Mouse (Mus musculus) stomach, embryonic 15.5 days (tissue): ENCODE data around the gene Ccdc54. TPM values are rescaled to one million over a fixed set of nuclear protein-coding genes. Genes with fewer than 3 reads are reported as not detected.

Experiments used
- ATAC-seq: fragments of 200-750 bp; cut with Nextera tagmentation; 2 replicates; pipeline ENCODE4 v1.8.0; 2017; ENCODE audit warnings: low read depth, moderate number of reproducible peaks, moderate TSS enrichment; ENCODE audit not compliant: insufficient read depth, low FRiP score
- H3K27ac ChIP-seq: fragments of 300-500 bp; sonication (generic); 2 replicates; pipeline ENCODE4 v1.5.1; 2015; ENCODE audit warnings: mild to moderate bottlenecking, inconsistent platforms
- H3K27me3 ChIP-seq: fragments of 300-500 bp; sonication (generic); replicated peaks from 2 replicates; pipeline ENCODE4 v1.6.1; 2015; ENCODE audit warnings: inconsistent platforms
- H3K36me3 ChIP-seq: fragments of 300-500 bp; sonication (generic); 2 replicates; pipeline ENCODE4 v1.6.1; 2015; ENCODE audit warnings: inconsistent platforms
- H3K4me1 ChIP-seq: fragments of 300-500 bp; sonication (generic); 2 replicates; pipeline ENCODE4 v1.6.1; 2015; ENCODE audit warnings: inconsistent platforms
- H3K4me2 ChIP-seq: fragments of 300-500 bp; sonication (generic); 2 replicates; pipeline ENCODE4 v1.6.1; 2015; ENCODE audit warnings: mild to moderate bottlenecking, inconsistent platforms
- H3K4me3 ChIP-seq: fragments of 300-500 bp; sonication (generic); replicated peaks from 2 replicates; pipeline ENCODE4 v1.5.1; 2015; ENCODE audit warnings: inconsistent platforms
- H3K9ac ChIP-seq: fragments of 300-500 bp; sonication (generic); 2 replicates; pipeline ENCODE4 v1.6.1; 2015; ENCODE audit warnings: inconsistent platforms
- H3K9me3 ChIP-seq: fragments of 300-500 bp; sonication (generic); 2 replicates; pipeline ENCODE4 v1.6.1; 2016; ENCODE audit warnings: inconsistent platforms
- WGBS: fragments of 180-500 bp; shearing (Covaris S2); methylation state at CpG from one replicate; pipeline ENCODE4 v1.1.7; 2015; 5-methylcytosine and 5-hydroxymethylcytosine counted together
- polyA plus RNA-seq: library from polyadenylated mRNA; unstranded; fragments of >200 nt; fragmentation: Nextera tagmentation; extraction: Ambion mirVana; gene quantifications from 2 replicates; pipeline ENCODE4 v1.2.1, GENCODE M21; 2015

Gene Ccdc54
- not detected in 2 replicates for polyA plus RNA-seq

DNA sequence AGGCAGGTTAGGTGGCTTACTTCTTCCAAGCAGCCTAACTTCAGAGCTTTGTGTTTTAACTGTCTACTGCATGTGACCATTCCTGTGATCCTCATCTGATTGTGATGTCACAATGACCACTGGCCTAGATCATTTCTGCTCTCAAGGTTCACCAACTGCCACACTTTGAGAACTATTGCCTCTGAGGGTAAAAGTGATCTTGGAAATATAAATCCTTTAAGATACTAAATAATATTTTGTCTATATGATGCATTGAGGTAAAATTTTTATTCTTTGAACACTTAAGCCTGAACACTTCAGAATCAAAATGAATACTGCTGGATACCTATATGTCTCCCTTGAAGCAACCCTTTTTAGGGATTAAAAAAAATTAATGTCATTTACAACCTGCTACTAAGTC lies at the start of gene Ccdc54:
Gene Ccdc54, minus strand, starts transcription at position 101 of the 400 bp plus-strand sequence.
- no peaks in the 10 kb centered on the region for H3K4me1 ChIP-seq
- H3K36me3 ChIP-seq = no peaks in the 10 kb centered on the region
- H3K4me3 ChIP-seq = no peak within 1 kb of the TSS
- H3K27me3 ChIP-seq = no peaks in the 10 kb centered on the region
- no peak within 1 kb of the TSS for H3K27ac ChIP-seq
- no peak within 1 kb of the TSS for H3K4me2 ChIP-seq
- ATAC-seq = no peak
- H3K9me3 ChIP-seq = no peaks in the 10 kb centered on the region
- no peak within 1 kb of the TSS for H3K9ac ChIP-seq

DNA sequence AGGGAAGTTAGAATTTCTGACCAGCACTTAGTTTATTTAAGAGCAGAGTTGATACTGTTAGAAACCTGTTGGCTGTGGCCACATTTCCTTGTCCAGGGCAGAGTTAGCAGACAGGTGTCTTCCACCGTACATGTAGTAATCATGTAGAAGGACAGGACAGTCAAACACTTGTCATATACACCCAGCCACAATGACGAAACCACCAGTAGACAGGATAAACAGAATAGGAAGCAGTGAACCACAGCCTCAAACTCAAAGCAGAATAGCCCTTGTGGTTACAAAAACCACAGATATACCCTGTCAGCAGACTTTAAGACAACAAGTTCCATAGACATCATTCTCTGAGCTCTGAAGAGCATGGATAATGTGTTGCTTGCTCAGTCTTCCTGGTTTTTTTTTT lies 41.6 kb upstream of the Ccdc54 start:
- no peak overlapping the region for H3K9ac ChIP-seq
- no peak overlapping the region for H3K4me3 ChIP-seq
- ATAC-seq = no peak
- no peaks in the 10 kb centered on the region for H3K4me1 ChIP-seq
- 64% methylated on average over 2 of the region's 2 CpGs for WGBS
- H3K27me3 ChIP-seq = no peaks in the 10 kb centered on the region
- no peaks in the 10 kb centered on the region for H3K36me3 ChIP-seq
- no peak overlapping the region for H3K4me2 ChIP-seq
- H3K9me3 ChIP-seq = no peaks in the 10 kb centered on the region
- no peak overlapping the region for H3K27ac ChIP-seq

DNA sequence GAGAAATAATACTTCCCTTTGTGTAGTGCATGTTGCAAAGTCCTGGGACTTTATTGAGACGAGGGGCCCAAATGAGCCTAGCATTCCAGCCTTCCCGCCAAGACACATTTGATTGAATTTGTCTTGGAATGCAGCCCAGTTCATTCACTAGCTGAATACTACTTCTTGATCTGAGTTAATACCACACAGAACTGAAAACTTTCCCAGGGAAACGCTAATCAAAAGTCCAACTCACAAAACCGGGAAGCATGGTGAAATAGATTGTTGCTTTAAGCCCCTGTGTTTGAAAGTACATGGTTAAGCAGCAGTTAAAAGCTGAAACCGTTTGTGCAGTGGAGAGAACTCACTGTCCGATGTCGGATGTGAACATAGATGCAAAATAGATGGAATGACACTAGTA lies 24.6 kb upstream of the Ccdc54 start:
- Histone ChIP-seq H3K27me3 (no peaks in the 10 kb centered on the region), H3K36me3 (no peaks in the 10 kb centered on the region), H3K9me3 (no peaks in the 10 kb centered on the region), H3K27ac (no peak overlapping the region), H3K9ac (no peak overlapping the region), H3K4me3 (no peak overlapping the region), H3K4me1 (no peaks in the 10 kb centered on the region), H3K4me2 (no peak overlapping the region)
- 40% methylated on average over 7 of the region's 7 CpGs for WGBS
- ATAC-seq = no peak

DNA sequence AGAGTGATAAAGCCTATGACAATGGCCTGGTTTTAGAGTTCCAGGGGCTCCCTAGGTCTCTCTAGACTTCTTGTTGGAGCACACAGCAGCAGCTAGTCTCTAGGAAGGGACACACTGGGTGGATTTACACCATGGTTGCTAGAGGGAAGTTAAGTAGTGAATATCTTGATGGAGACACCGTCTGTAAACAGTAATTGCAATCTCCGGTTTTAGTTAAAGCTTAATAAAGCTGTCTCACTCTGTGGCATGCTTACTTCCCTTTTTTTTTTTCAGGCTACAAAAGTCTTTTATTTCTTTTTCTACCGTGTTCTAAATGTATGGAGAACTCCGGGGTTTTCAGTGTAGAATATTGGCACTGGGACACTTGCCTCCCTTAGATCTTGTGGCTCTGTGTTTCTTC lies 22.0 kb upstream of the Ccdc54 start:
- Histone ChIP-seq H3K9ac (no peak overlapping the region), H3K27ac (no peak overlapping the region), H3K4me3 (no peak overlapping the region), H3K36me3 (no peaks in the 10 kb centered on the region), H3K9me3 (no peaks in the 10 kb centered on the region), H3K27me3 (no peaks in the 10 kb centered on the region), H3K4me2 (no peak overlapping the region), H3K4me1 (no peaks in the 10 kb centered on the region)
- WGBS = 67% methylated on average over 4 of the region's 4 CpGs
- ATAC-seq = no peak

DNA sequence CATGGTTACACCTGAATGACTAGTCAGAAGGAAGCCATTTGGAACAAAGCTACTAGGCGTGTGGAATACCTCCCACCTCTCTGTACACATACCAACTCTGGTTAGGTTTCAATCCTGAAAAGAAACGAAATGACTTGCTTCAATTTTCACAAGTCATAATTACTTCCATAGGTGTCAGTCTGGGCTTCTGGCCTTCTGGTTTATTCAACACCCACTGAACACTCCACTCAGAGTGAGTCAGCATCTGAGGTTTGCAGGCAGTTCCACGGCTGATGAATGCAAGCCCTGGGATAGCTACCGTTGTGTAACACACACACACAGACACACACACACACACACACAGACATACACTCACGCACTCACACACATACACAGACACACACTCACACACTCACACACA lies 19.6 kb upstream of the Ccdc54 start:
- no peak for ATAC-seq
- no peak overlapping the region for H3K4me3 ChIP-seq
- H3K9ac ChIP-seq = no peak overlapping the region
- WGBS = 79% methylated on average over 5 of the region's 5 CpGs
- H3K4me1 ChIP-seq = no peaks in the 10 kb centered on the region
- H3K27ac ChIP-seq = no peak overlapping the region
- H3K9me3 ChIP-seq = no peaks in the 10 kb centered on the region
- H3K27me3 ChIP-seq = no peaks in the 10 kb centered on the region
- no peak overlapping the region for H3K4me2 ChIP-seq
- no peaks in the 10 kb centered on the region for H3K36me3 ChIP-seq

DNA sequence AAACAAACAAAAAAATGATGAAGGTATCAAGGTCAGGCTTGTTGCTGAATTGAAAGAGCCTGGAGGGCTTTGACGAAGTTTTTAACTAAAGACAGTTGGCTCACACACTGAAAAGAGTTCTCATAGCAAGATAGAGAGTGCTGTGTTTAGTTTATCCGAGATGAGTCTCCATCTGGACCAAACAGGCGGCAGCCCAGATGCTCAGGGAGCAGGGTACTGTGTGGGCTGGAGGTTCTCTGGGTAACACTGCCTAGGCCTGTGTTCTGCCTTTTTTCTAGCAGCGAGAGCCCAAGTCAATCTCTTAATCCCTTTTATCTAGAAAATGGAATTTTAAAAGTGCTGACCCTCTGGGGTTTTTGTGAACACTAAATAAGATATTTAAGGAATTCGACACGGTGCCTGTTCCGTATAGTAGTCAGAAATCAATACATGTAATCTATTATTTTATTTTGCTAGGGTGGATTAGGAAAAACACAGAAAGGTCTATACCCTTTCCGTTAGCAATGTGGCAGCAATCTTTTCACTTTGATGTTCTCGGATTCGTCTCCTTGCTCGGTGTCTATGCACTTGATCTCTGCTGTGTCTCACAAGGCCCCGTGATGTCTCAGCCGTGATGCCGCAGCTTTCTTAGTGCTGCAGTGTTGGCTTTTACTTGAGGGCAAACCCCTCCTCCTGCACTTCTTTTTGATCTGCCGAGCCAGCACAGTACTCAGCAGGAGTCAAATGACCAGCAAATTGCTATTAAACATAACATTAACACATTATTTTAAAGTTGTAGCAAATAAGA lies 17.0 kb upstream of the Ccdc54 start:
- H3K9me3 ChIP-seq = no peaks in the 10 kb centered on the region
- no peak for ATAC-seq
- H3K9ac ChIP-seq = no peak overlapping the region
- no peaks in the 10 kb centered on the region for H3K27me3 ChIP-seq
- no peak overlapping the region for H3K27ac ChIP-seq
- H3K4me2 ChIP-seq = no peak overlapping the region
- H3K4me1 ChIP-seq = no peaks in the 10 kb centered on the region
- no peak overlapping the region for H3K4me3 ChIP-seq
- WGBS = 39% methylated on average over 15 of the region's 15 CpGs
- no peaks in the 10 kb centered on the region for H3K36me3 ChIP-seq

DNA sequence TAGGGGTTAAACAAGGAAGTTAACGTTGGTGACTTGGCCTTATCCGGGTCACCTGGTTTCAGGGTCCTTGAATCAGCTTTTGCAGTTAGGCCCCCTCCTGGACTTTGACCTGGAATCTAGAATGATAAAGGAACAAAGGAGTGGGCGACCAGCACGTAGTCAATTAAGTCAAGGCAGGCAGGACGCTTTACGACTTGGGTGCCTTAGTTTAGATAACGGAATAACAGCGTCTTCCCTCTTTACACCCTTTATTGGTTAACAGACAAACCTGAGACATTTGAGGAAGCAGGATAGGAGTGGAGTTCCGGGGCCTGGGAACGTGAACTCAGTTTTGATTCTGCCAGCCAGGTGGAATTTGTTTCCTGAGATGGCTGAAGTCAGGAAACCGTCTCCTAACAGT lies 13.9 kb upstream of the Ccdc54 start:
- no peak overlapping the region for H3K4me3 ChIP-seq
- no peak for ATAC-seq
- WGBS = 45% methylated on average over 11 of the region's 11 CpGs

DNA sequence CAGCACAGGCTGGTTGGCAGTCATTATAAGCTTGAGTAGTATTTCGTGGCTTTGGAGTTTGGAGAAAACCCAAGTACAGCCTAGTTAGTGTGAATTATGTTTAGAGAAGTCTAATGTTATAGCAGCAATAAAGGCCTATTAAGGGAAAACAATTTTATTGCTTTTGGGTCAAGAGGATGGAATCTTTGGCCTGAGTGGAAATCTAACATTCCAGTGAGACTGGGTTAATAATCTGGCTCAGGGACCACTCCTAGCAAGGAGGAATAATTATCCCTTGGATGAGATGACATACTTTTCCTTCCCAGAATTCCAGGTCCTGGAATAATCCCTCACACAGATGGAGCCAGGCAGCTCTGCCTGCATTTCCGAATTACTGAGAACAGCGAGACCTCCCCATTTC lies 11.0 kb upstream of the Ccdc54 start:
- no peak overlapping the region for H3K27ac ChIP-seq
- 46% methylated on average over 3 of the region's 3 CpGs for WGBS
- H3K4me3 ChIP-seq = no peak overlapping the region
- no peaks in the 10 kb centered on the region for H3K27me3 ChIP-seq
- no peaks in the 10 kb centered on the region for H3K4me1 ChIP-seq
- no peak overlapping the region for H3K9ac ChIP-seq
- no peak overlapping the region for H3K4me2 ChIP-seq
- no peaks in the 10 kb centered on the region for H3K36me3 ChIP-seq
- no peaks in the 10 kb centered on the region for H3K9me3 ChIP-seq
- ATAC-seq = no peak

More for the DNA sequence above, 13.9 kb upstream of the Ccdc54 start:
- no peaks in the 10 kb centered on the region for H3K36me3 ChIP-seq
- no peak overlapping the region for H3K4me2 ChIP-seq
- no peaks in the 10 kb centered on the region for H3K9me3 ChIP-seq
- H3K27ac ChIP-seq = no peak overlapping the region
- H3K9ac ChIP-seq = no peak overlapping the region
- H3K4me1 ChIP-seq = no peaks in the 10 kb centered on the region
- no peaks in the 10 kb centered on the region for H3K27me3 ChIP-seq

DNA sequence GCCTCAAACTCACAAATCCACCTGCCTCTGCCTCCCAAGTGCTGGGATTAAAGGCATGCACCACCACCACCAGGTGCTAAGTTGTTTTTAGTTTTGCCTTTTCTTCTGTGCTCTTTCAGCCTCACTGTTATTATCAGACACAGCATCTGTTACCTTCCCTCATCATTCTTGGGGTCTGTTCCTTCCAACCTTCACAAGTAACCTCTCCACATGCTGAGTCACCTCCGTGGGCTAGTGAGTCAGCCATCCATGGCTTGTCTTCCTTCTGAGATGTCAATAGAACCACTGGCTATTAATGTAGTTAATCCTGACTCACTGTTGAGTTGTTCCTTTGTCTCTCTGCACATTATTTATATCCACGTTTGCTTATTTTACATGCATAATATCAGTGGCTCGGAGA lies 9.7 kb upstream of the Ccdc54 start:
- Histone ChIP-seq H3K9ac (no peak overlapping the region), H3K27me3 (no peaks in the 10 kb centered on the region), H3K4me2 (no peak overlapping the region), H3K4me1 (no peaks in the 10 kb centered on the region), H3K9me3 (no peaks in the 10 kb centered on the region), H3K4me3 (no peak overlapping the region), H3K27ac (no peak overlapping the region), H3K36me3 (no peaks in the 10 kb centered on the region)
- 79% methylated on average over 3 of the region's 3 CpGs for WGBS
- ATAC-seq = no peak

DNA sequence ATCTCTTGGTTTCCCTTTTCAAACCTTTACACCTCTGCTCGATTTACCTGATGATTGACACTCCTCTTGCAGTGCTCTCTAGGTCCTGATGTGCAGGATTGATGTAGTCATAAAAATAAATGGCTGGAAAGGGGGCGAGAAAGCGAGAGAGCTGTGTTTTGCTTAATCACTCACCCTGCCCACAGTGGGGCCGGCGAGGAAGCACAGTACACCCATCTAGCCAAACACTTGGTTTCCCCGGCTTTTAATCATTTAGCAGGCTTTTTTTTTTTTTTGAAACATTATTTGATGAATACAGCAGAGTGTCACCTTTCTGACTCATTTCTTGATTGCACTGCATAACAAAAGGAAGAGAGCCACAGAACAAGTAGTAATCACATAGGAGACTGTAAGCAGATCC lies 5.7 kb upstream of the Ccdc54 start:
- Histone ChIP-seq H3K36me3 (no peaks in the 10 kb centered on the region), H3K4me1 (no peaks in the 10 kb centered on the region), H3K4me3 (no peak overlapping the region), H3K9ac (no peak overlapping the region), H3K9me3 (no peaks in the 10 kb centered on the region), H3K27ac (no peak overlapping the region), H3K4me2 (no peak overlapping the region), H3K27me3 (no peaks in the 10 kb centered on the region)
- no peak for ATAC-seq
- WGBS = 28% methylated on average over 6 of the region's 6 CpGs

DNA sequence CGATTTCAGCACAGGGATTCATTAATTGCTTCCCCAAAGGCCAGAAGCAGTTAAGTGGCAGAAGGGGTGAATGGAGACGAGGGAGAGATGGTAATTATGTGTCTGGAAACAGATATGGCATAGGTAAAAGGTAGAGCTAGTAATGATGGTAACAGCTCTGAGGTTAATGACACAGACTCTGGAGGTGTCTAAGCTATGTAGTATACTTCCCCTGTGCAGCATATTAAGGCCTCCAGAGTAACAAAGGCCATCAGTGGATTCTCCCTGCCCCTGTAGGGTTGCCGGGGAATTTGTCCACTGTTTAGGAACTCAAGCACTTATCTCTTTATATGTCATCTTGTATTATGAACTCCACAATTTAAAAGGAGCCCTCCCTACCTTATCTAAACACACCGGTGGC lies 5.2 kb upstream of the Ccdc54 start:
- H3K27ac ChIP-seq = no peak overlapping the region
- 48% methylated on average over 4 of the region's 4 CpGs for WGBS
- no peak overlapping the region for H3K4me2 ChIP-seq
- no peak overlapping the region for H3K9ac ChIP-seq
- ATAC-seq = no peak
- no peak overlapping the region for H3K4me3 ChIP-seq
- H3K36me3 ChIP-seq = no peaks in the 10 kb centered on the region
- H3K27me3 ChIP-seq = no peaks in the 10 kb centered on the region
- H3K9me3 ChIP-seq = no peaks in the 10 kb centered on the region
- H3K4me1 ChIP-seq = no peaks in the 10 kb centered on the region

DNA sequence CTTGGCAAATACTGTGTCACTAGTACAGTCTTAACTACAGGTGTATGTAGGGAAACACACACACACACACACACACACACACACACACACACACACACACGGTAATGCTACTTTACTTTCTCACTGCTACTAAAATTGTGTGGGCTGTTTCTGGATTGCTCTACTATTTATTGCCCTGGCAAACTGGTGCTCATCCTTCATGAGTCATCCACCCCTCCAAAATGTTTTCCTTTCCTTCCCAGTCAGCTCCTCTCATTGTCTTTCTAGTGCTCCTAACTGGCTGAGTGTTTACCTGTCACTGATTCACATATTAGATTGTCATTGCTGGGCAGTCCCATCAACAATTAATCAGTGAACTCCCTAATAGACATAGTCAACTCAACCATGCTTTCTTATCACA lies 3.9 kb upstream of the Ccdc54 start:
- Histone ChIP-seq H3K27me3 (no peaks in the 10 kb centered on the region), H3K4me2 (no peak overlapping the region), H3K9me3 (no peaks in the 10 kb centered on the region), H3K36me3 (no peaks in the 10 kb centered on the region), H3K4me1 (no peaks in the 10 kb centered on the region), H3K27ac (no peak overlapping the region), H3K4me3 (no peak overlapping the region), H3K9ac (no peak overlapping the region)
- no peak for ATAC-seq
- 71% methylated on average over 1 of the region's 1 CpGs for WGBS

DNA sequence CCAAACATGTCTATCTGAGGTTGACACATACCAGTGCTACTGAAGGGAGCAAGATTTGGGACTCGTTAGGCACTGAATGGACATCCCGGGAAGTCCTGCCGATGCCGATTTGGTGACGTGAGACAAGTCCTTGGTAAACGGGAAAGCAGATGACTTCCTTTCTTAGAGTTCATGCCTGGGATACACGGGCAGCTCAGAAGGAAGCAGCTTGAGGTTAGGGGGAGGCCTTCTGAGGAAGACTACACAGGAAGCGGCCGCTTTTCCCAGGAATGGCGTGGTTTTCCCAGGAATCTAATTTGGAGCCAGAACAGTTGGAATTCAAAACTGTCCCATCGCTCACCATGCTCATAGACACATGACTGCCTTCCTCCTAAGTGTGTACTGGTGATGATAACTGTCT lies 2.4 kb upstream of the Ccdc54 start:
- Histone ChIP-seq H3K27me3 (no peaks in the 10 kb centered on the region), H3K4me2 (no peak overlapping the region), H3K36me3 (no peaks in the 10 kb centered on the region), H3K9ac (no peak overlapping the region), H3K4me3 (no peak overlapping the region), H3K9me3 (no peaks in the 10 kb centered on the region), H3K27ac (no peak overlapping the region), H3K4me1 (no peaks in the 10 kb centered on the region)
- WGBS = 84% methylated on average over 11 of the region's 11 CpGs
- ATAC-seq = no peak
